Mouse (Mus musculus) MEL (cell line): ENCODE data around the gene 8030411F24Rik. TPM values are rescaled to one million over a fixed set of nuclear protein-coding genes. Genes with fewer than 3 reads are reported as not detected.

Source experiments
- DNase-seq: peaks from one replicate; pipeline ENCODE4 v3.0.0; 2011; ENCODE audit warnings: low read depth, low spot score
- H3K27ac ChIP-seq: 2 replicates; pipeline ENCODE4 v1.5.1; 2012; ENCODE audit warnings: low read depth, mild to moderate bottlenecking, control low read depth, low read length, moderate library complexity; ENCODE audit not compliant: control insufficient read depth
- H3K27me3 ChIP-seq, 2 experiments: fragments of 150-350 bp in 1 of 2; sonication (generic) in 1 of 2; 2 replicates each; pipeline ENCODE4 v1.6.1; 2012; ENCODE audit warnings: low read length in 2 of 2, mild to moderate bottlenecking in 2 of 2, improper control_type of control experiment in 1 of 2, moderate library complexity in 1 of 2; ENCODE audit not compliant: insufficient read depth in 2 of 2, control insufficient read depth in 1 of 2
- H3K36me3 ChIP-seq, 2 experiments: 2 replicates each; pipeline ENCODE4 v1.6.1; 2012 to 2014; ENCODE audit warnings: low read length in 2 of 2, improper control_type of control experiment in 1 of 2, inconsistent platforms in 1 of 2, mild to moderate bottlenecking in 1 of 2; ENCODE audit not compliant: insufficient read depth in 2 of 2, control insufficient read depth in 1 of 2
- H3K4me1 ChIP-seq, 2 experiments: fragments of 150-350 bp in 1 of 2; sonication (generic) in 1 of 2; 2 replicates each; pipeline ENCODE4 v1.6.1; 2012; ENCODE audit warnings: low read length in 2 of 2, improper control_type of control experiment in 1 of 2, mild to moderate bottlenecking in 1 of 2; ENCODE audit not compliant: insufficient read depth in 2 of 2, control insufficient read depth in 1 of 2
- H3K4me3 ChIP-seq, 2 experiments: fragments of 150-350 bp in 1 of 2; sonication (generic) in 1 of 2; 2 replicates each; pipeline ENCODE4 v1.5.1; 2012; ENCODE audit warnings: low read depth in 2 of 2, low read length in 2 of 2, mild to moderate bottlenecking in 2 of 2, moderate library complexity in 2 of 2, control low read depth in 1 of 2, improper control_type of control experiment in 1 of 2; ENCODE audit not compliant: control insufficient read depth in 1 of 2, insufficient read depth in 1 of 2
- H3K79me2 ChIP-seq: 2 replicates; pipeline ENCODE4 v1.6.1; 2012; ENCODE audit warnings: mild to moderate bottlenecking, low read length, moderate library complexity; ENCODE audit not compliant: control insufficient read depth, poor library complexity, insufficient read depth
- H3K9ac ChIP-seq: 2 replicates; pipeline ENCODE4 v1.6.1; 2012; ENCODE audit warnings: low read depth, mild to moderate bottlenecking, control low read depth, low read length, moderate library complexity; ENCODE audit not compliant: control insufficient read depth, poor library complexity, severe bottlenecking
- H3K9me3 ChIP-seq: fragments of 150-350 bp; sonication (generic); replicated peaks from 2 replicates; pipeline ENCODE4 v1.6.1; 2012; ENCODE audit warnings: mild to moderate bottlenecking, low read length, improper control_type of control experiment, moderate library complexity; ENCODE audit not compliant: insufficient read depth
- BHLHE40 ChIP-seq: IDR thresholded peaks from 2 replicates; pipeline ENCODE4 v1.6.1; 2012; ENCODE audit warnings: low read depth, mild to moderate bottlenecking, inconsistent platforms, low read length, improper control_type of control experiment, borderline replicate concordance
- CHD2 ChIP-seq: IDR thresholded peaks from 2 replicates; pipeline ENCODE4 v1.6.1; 2011; ENCODE audit warnings: low read length, improper control_type of control experiment
- E2F4 ChIP-seq: IDR thresholded peaks from 2 replicates; pipeline ENCODE4 v1.6.1; 2011; ENCODE audit warnings: low read depth, low read length, improper control_type of control experiment, borderline replicate concordance
- GABPA ChIP-seq: IDR thresholded peaks from 2 replicates; pipeline ENCODE4 v1.6.1; 2012; ENCODE audit warnings: low read depth, mild to moderate bottlenecking, inconsistent platforms, low read length, improper control_type of control experiment, moderate library complexity
- HCFC1 ChIP-seq: IDR thresholded peaks from 2 replicates; pipeline ENCODE4 v1.6.1; 2012; ENCODE audit warnings: low read depth, mild to moderate bottlenecking, inconsistent platforms, low read length, improper control_type of control experiment, moderate library complexity
- JUND ChIP-seq: IDR thresholded peaks from 2 replicates; pipeline ENCODE4 v1.6.1; 2011; ENCODE audit warnings: low read depth, mild to moderate bottlenecking, improper control_type of control experiment, low read length
- MAX ChIP-seq: IDR thresholded peaks from 2 replicates; pipeline ENCODE4 v1.6.1; 2011; ENCODE audit warnings: low read length, improper control_type of control experiment
- MAZ ChIP-seq: IDR thresholded peaks from 2 replicates; pipeline ENCODE4 v1.6.1; 2012; ENCODE audit warnings: low read depth, mild to moderate bottlenecking, inconsistent platforms, low read length, improper control_type of control experiment
- MYB ChIP-seq: IDR thresholded peaks from 2 replicates; pipeline ENCODE4 v1.6.1; 2011; ENCODE audit warnings: mild to moderate bottlenecking, low read depth, low read length, improper control_type of control experiment
- MYC ChIP-seq: IDR thresholded peaks from 2 replicates; pipeline ENCODE4 v1.6.1; 2011; ENCODE audit warnings: low read depth, mild to moderate bottlenecking, low read length, improper control_type of control experiment, moderate library complexity
- POLR2A ChIP-seq, 2 experiments: IDR thresholded peaks; 2 replicates each; pipeline ENCODE4 v1.6.1; 2011 to 2012; ENCODE audit warnings: low read length in 2 of 2, mild to moderate bottlenecking in 2 of 2, control low read depth in 1 of 2, improper control_type of control experiment in 1 of 2, low read depth in 1 of 2, moderate library complexity in 1 of 2; ENCODE audit not compliant: control insufficient read depth in 1 of 2, insufficient read depth in 1 of 2, poor library complexity in 1 of 2
- RCOR1 ChIP-seq: IDR thresholded peaks from 2 replicates; pipeline ENCODE4 v1.6.1; 2012; ENCODE audit warnings: low read depth, mild to moderate bottlenecking, inconsistent platforms, low read length, improper control_type of control experiment
- SMC3 ChIP-seq: IDR thresholded peaks from 2 replicates; pipeline ENCODE4 v1.6.1; 2011; ENCODE audit warnings: low read depth, low read length, improper control_type of control experiment
- TBP ChIP-seq: IDR thresholded peaks from 2 replicates; pipeline ENCODE4 v1.8.0; 2011; ENCODE audit warnings: low read depth, low read length, improper control_type of control experiment
- UBTF ChIP-seq: IDR thresholded peaks from 2 replicates; pipeline ENCODE4 v1.6.1; 2012; ENCODE audit warnings: low read depth, mild to moderate bottlenecking, inconsistent platforms, low read length, improper control_type of control experiment, moderate library complexity, borderline replicate concordance; ENCODE audit not compliant: insufficient read depth
- USF1 ChIP-seq: IDR thresholded peaks from 2 replicates; pipeline ENCODE4 v1.6.1; 2014; ENCODE audit warnings: low read depth, mild to moderate bottlenecking, inconsistent platforms, low read length, improper control_type of control experiment, moderate library complexity
- USF2 ChIP-seq, 2 experiments: IDR thresholded peaks; 2 replicates each; pipeline ENCODE4 v1.6.1; 2011 to 2012; ENCODE audit warnings: improper control_type of control experiment in 2 of 2, low read length in 2 of 2, borderline replicate concordance in 1 of 2, inconsistent platforms in 1 of 2, low read depth in 1 of 2, mild to moderate bottlenecking in 1 of 2; ENCODE audit not compliant: insufficient read depth in 1 of 2
- ZKSCAN1 ChIP-seq: IDR thresholded peaks from 2 replicates; pipeline ENCODE4 v1.6.1; 2012; ENCODE audit warnings: low read depth, mild to moderate bottlenecking, inconsistent platforms, low read length, improper control_type of control experiment, moderate library complexity
- ZMIZ1 ChIP-seq: IDR thresholded peaks from 2 replicates; pipeline ENCODE4 v1.6.1; 2012; ENCODE audit warnings: low read depth, mild to moderate bottlenecking, inconsistent platforms, low read length, improper control_type of control experiment, moderate library complexity
- ZNF384 ChIP-seq: IDR thresholded peaks from 2 replicates; pipeline ENCODE4 v1.6.1; 2012; ENCODE audit warnings: low read depth, mild to moderate bottlenecking, inconsistent platforms, low read length, improper control_type of control experiment
- polyA plus RNA-seq, 2 experiments: library from polyadenylated mRNA; stranded (reverse) in 1 of 2; unstranded in 1 of 2; fragments of >175 nt in 1 of 2; fragments of >200 nt in 1 of 2; gene quantifications; 2 replicates each; pipeline versions ENCODE4 v1.2.1 to v1.2.4; 2012; ENCODE audit warnings: low replicate concordance in 2 of 2, low read depth in 1 of 2; ENCODE audit not compliant: insufficient read length in 2 of 2, insufficient read depth in 1 of 2, missing spikeins in 1 of 2
- total RNA-seq: library from RNA; depleted of rRNA; stranded (reverse); fragments of 300-350 nt; gene quantifications from 2 replicates; pipeline ENCODE4 v1.2.3, GENCODE M21; 2012

Gene 8030411F24Rik
- total and polyA plus RNA-seq, 3 experiments: not detected

DNA sequence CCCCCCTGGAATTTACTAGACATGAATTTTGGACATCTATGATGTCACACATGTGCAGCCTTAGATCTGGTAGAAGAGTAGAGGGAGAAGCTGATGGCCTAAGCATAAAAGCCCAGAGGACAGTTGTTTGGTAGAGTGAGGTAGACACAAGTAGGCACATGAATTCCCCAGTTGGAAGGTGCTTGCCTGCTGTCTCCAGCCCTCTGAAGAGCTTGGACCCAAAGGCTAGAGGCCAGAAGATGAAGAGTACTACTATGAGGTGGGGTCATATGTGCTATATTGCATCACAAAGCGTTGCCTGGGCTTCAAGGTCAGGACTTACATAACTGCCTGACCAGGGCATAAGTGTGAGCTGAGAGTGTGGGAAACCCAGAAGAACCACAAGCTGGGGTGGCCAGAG lies 16.7 kb downstream of the 8030411F24Rik start, which contains the start of gene Cst8:
Gene Cst8, plus strand, starts transcription at position 301 of the 400 bp plus-strand sequence.
- Histone ChIP-seq H3K27ac (no peak within 1 kb of the TSS), H3K79me2 (no peaks in the 10 kb centered on the region), H3K4me1 (no peaks in the 10 kb centered on the region), H3K27me3 (no peaks in the 10 kb centered on the region), H3K4me3 (no peak within 1 kb of the TSS), H3K36me3 (no peaks in the 10 kb centered on the region), H3K9me3 (no peaks in the 10 kb centered on the region), H3K9ac (no peak within 1 kb of the TSS)
- no peak for TF ChIP-seq GABPA
- no peak for TF ChIP-seq POLR2A (IDR thresholded peaks at IDR 0.05; ENCODE audit: control insufficient read depth in 1 of 2, insufficient read depth in 1 of 2, low read depth in 1 of 2, low read length in 2 of 2, poor library complexity in 1 of 2)
- no peak for TF ChIP-seq E2F4
- TF ChIP-seq JUND: no peak
- TF ChIP-seq TBP: no peak
- TF ChIP-seq USF1: no peak
- TF ChIP-seq CHD2: no peak
- no peak for TF ChIP-seq RCOR1
- no peak for TF ChIP-seq MAZ
- no peak for TF ChIP-seq HCFC1
- TF ChIP-seq MYB: no peak
- no peak for TF ChIP-seq SMC3
- no peak for TF ChIP-seq MAX
- TF ChIP-seq UBTF: no peak
- TF ChIP-seq ZMIZ1: no peak
- no peak for TF ChIP-seq ZKSCAN1
- TF ChIP-seq USF2 (IDR thresholded peaks at IDR 0.05; ENCODE audit: borderline replicate concordance in 1 of 2, insufficient read depth in 1 of 2, low read depth in 1 of 2, low read length in 2 of 2): no peak
- no peak for TF ChIP-seq BHLHE40
- TF ChIP-seq ZNF384: no peak
- no peak for DNase-seq

DNA sequence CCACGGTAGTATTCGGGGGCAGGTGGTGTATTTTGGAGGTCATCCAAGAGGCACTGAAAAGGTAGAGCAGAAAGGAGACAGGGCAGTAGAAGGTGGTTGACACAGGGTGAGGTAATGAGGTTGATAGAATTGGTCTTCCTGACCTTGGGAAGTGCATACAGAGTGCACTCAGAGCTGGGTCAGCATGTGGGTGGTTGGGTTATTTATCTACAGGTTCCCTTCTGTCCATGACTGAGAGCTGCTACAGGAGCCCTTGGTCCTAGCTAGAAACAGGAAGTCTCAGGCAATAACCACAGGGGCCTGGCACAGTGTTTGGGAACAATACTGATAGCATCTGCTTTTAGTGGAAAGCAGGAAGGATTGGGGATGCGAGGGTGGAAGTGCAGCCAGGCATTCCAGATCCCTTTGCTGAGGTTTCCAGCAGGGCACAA lies 19.7 kb downstream of the 8030411F24Rik start:
- no peak overlapping the region for H3K9ac ChIP-seq
- H3K4me1 ChIP-seq: no peaks in the 10 kb centered on the region
- TF ChIP-seq ZNF384 (no peak), HCFC1 (no peak), MYC (no peak), TBP (no peak)
- no peaks in the 10 kb centered on the region for H3K27me3 ChIP-seq
- H3K27ac ChIP-seq: no peak overlapping the region
- no peak for DNase-seq
- no peaks in the 10 kb centered on the region for H3K36me3 ChIP-seq
- no peaks in the 10 kb centered on the region for H3K79me2 ChIP-seq
- H3K9me3 ChIP-seq: no peaks in the 10 kb centered on the region
- H3K4me3 ChIP-seq: no peak overlapping the region
